In the genomic region with DNA sequence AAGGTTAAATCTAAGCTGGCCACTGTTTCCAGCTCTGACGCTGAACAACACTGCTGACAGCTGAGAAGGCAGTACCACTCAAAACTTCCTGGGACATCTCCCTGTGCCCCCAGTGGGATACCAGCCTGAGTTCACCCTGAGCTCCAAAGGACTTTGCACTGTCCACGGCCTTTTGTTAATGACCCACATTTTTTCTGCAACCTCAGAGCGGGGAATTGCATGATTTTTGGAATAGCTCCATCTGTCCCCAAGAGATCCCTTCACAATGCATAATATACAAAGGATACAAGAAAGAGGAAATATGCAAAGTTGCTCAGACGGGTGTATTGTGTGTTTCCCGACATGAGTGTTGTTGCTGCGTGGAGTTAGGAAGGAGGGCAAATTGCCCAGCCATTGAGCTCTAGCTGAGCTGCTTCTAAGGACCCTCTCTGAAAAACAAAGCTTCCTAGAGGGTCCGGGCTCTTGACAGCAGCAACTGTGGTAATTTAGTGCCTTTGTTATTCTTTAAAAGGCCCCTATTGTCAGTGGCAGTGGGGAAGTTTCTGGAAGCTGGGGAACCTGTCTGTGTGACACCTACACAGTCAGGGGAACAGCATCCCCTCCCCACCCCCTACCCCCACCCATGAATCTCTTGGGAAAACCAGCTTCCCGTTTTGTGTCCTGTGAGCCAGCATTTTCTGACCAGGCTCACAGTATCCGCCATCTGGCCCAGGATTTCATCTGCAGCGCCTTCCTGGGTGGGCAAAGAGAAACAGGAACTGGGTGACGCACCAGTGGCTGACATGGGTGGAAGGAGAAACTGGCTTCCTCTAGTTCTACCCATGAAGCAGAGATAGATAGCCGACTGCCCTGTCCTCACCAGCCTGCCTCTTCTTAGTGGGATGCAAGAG, we compare ENCODE assay signal across 9 mouse cellular contexts.
A peak's percentile ranks its signal among the peaks of the same experiment; 100 is the strongest.
DNase-seq lines count a peak whose midpoint lies in the region; ATAC-seq and TF ChIP-seq lines count a peak whose summit lies in the region.
"Had no signal": no experiment of that assay in that cellular context is flagged by ENCODE, and none has a peak within 500 bp of the region (broad histone marks: within the 10 kb centered on the region; RNA-seq: fewer than 3 reads in every experiment).

No protein-coding gene starts in this region.

- 40% methylated on average over 12 of the region's 12 CpGs for WGBS in hindbrain, embryonic 10.5 days
- WGBS in hindbrain, embryonic 11.5 days: 35% methylated on average over 12 of the region's 12 CpGs
- WGBS in heart, embryonic 16.5 days: 55% methylated on average over 12 of the region's 12 CpGs

- peak in 1 of 2 experiments; percentile 15; a peak in 1 of 4 replicates for TF ChIP-seq EP300 in MEL (IDR thresholded peaks at IDR 0.05; ENCODE audit: low read depth in 1 of 2, low read length in 2 of 2)

- peak overlapping the region; percentile 75 for H3K27ac ChIP-seq in hindbrain, embryonic 10.5 days
- no peak overlapping the region for H3K27ac ChIP-seq in hindbrain, embryonic 11.5 days (ENCODE audit: low read depth, low read length)
- 0 out of 2 replicates have a peak overlapping the region, but pooled peaks have one; percentile 1 for H3K27ac ChIP-seq in MEL (ENCODE audit: control insufficient read depth, low read depth, low read length)
- 0 out of 2 replicates have a peak overlapping the region, but pooled peaks have one; percentile 14 for H3K27ac ChIP-seq in heart, embryonic 16.5 days (ENCODE audit: low read length)
- H3K27ac ChIP-seq: neural tube, embryonic 12.5 days had no signal

- H3K4me1 ChIP-seq in hindbrain, embryonic 10.5 days (replicated peaks): peaks cover 22% of the 10 kb centered on the region
- H3K4me1 ChIP-seq in hindbrain, embryonic 11.5 days (replicated peaks; ENCODE audit: control insufficient read depth, insufficient read depth, low read length): peaks cover 3% of the 10 kb centered on the region
- peaks cover 2 to 14% of the 10 kb centered on the region in 2 experiments for H3K4me1 ChIP-seq in MEL (ENCODE audit: control insufficient read depth in 1 of 2, insufficient read depth in 2 of 2, low read length in 2 of 2)
- H3K4me1 ChIP-seq in heart, embryonic 16.5 days (ENCODE audit: control insufficient read depth, insufficient read depth, low read length): peaks cover 7% of the 10 kb centered on the region; the same call in 1 of the 2 replicates

- no peak for TF ChIP-seq RAD21 in MEL (IDR thresholded peaks at IDR 0.05; ENCODE audit: low read depth, low read length)

- ATAC-seq in hindbrain, embryonic 11.5 days (ENCODE audit: low FRiP score): no peak
- ATAC-seq in heart, embryonic 16.5 days (replicated peaks; ENCODE audit: extremely low read depth, insufficient read depth, low FRiP score): no peak
- ATAC-seq in frontal cortex, adult (ENCODE audit: low TSS enrichment): no peak

- TF ChIP-seq CTCF in MEL (IDR thresholded peaks at IDR 0.05 in 2 of 3, conservative IDR thresholded peaks at IDR 0.05 in 1 of 3; ENCODE audit: control insufficient read depth in 1 of 3, insufficient read depth in 1 of 3, low read depth in 2 of 3, low read length in 3 of 3, poor library complexity in 1 of 3, severe bottlenecking in 1 of 3): no peak

- no peaks in the 10 kb centered on the region; the same call in 1 of the 2 replicates for H3K27me3 ChIP-seq in hindbrain, embryonic 10.5 days (ENCODE audit: insufficient read depth, poor library complexity, severe bottlenecking)
- no peaks in the 10 kb centered on the region for H3K27me3 ChIP-seq in hindbrain, embryonic 11.5 days (ENCODE audit: control insufficient read depth, insufficient read depth, low read length)
- H3K27me3 ChIP-seq in MEL (ENCODE audit: control insufficient read depth in 1 of 2, insufficient read depth in 2 of 2, low read length in 2 of 2): no peaks in the 10 kb centered on the region
- H3K27me3 ChIP-seq in heart, embryonic 16.5 days (ENCODE audit: control insufficient read depth, insufficient read depth, low read length): no peaks in the 10 kb centered on the region
- H3K27me3 ChIP-seq: neural tube, embryonic 12.5 days had no signal

- no peak for TF ChIP-seq POLR2A in MEL (IDR thresholded peaks at IDR 0.05; ENCODE audit: control insufficient read depth in 1 of 2, insufficient read depth in 1 of 2, low read depth in 1 of 2, low read length in 2 of 2, poor library complexity in 1 of 2)

- no peak overlapping the region for H3K9ac ChIP-seq in hindbrain, embryonic 11.5 days (ENCODE audit: low read depth, low read length)
- no peak overlapping the region for H3K9ac ChIP-seq in MEL (ENCODE audit: control insufficient read depth, low read depth, low read length, poor library complexity, severe bottlenecking)
- H3K9ac ChIP-seq in heart, embryonic 16.5 days (ENCODE audit: low read length): no peak overlapping the region
- H3K9ac ChIP-seq: neural tube, embryonic 12.5 days had no signal

- no peak overlapping the region for H3K4me2 ChIP-seq in hindbrain, embryonic 11.5 days (replicated peaks; ENCODE audit: low read depth, low read length)
- no peak overlapping the region for H3K4me2 ChIP-seq in heart, embryonic 16.5 days (ENCODE audit: low read depth, low read length)
- H3K4me2 ChIP-seq: neural tube, embryonic 12.5 days had no signal

- no peak overlapping the region for H3K4me3 ChIP-seq in hindbrain, embryonic 10.5 days
- H3K4me3 ChIP-seq in hindbrain, embryonic 11.5 days (ENCODE audit: low read depth, low read length): no peak overlapping the region
- no peak overlapping the region for H3K4me3 ChIP-seq in MEL (ENCODE audit: control insufficient read depth in 1 of 2, insufficient read depth in 1 of 2, low read depth in 2 of 2, low read length in 2 of 2)
- H3K4me3 ChIP-seq in heart, embryonic 16.5 days (ENCODE audit: low read length): no peak overlapping the region
- H3K4me3 ChIP-seq: neural tube, embryonic 12.5 days had no signal

- no peak for DNase-seq in hindbrain, embryonic 10.5 days (ENCODE audit: low spot score)
- no peak for DNase-seq in hindbrain, embryonic 11.5 days (ENCODE audit: low spot score)
- DNase-seq in MEL (ENCODE audit: low read depth, low spot score): peak; percentile 53
- peak; percentile 30 for DNase-seq in mesoderm, embryonic 11.5 days (ENCODE audit: low read depth, low spot score)
- no peak for DNase-seq in adrenal gland, postnatal 10 days
- no peak for DNase-seq in layer of hippocampus, adult 18-20 months (ENCODE audit: low spot score in 2 of 2)

- H3K36me3 ChIP-seq in hindbrain, embryonic 10.5 days: no peaks in the 10 kb centered on the region
- no peaks in the 10 kb centered on the region for H3K36me3 ChIP-seq in hindbrain, embryonic 11.5 days (ENCODE audit: control insufficient read depth, insufficient read depth, low read length)
- H3K36me3 ChIP-seq in MEL (ENCODE audit: control insufficient read depth in 1 of 2, insufficient read depth in 2 of 2, low read length in 2 of 2): peaks cover 0 to 8% of the 10 kb centered on the region in 2 experiments; a peak in 2 of 4 replicates
- no peaks in the 10 kb centered on the region for H3K36me3 ChIP-seq in heart, embryonic 16.5 days (ENCODE audit: control insufficient read depth, insufficient read depth)
- H3K36me3 ChIP-seq: neural tube, embryonic 12.5 days had no signal

- peaks cover 2% of the 10 kb centered on the region; the same call in 1 of the 2 replicates for H3K79me2 ChIP-seq in MEL (ENCODE audit: control insufficient read depth, insufficient read depth, low read length, poor library complexity)

- no peaks in the 10 kb centered on the region for H3K9me3 ChIP-seq in hindbrain, embryonic 10.5 days
- no peaks in the 10 kb centered on the region for H3K9me3 ChIP-seq in hindbrain, embryonic 11.5 days (ENCODE audit: control insufficient read depth, low read length)
- H3K9me3 ChIP-seq in MEL (replicated peaks; ENCODE audit: insufficient read depth, low read length): no peaks in the 10 kb centered on the region
- H3K9me3 ChIP-seq in heart, embryonic 16.5 days (replicated peaks; ENCODE audit: control insufficient read depth, low read length): no peaks in the 10 kb centered on the region
- H3K9me3 ChIP-seq: neural tube, embryonic 12.5 days had no signal

TF ChIP-seq in MEL, 35 proteins besides CTCF, POLR2A, EP300 and RAD21:
- TF ChIP-seq USF1 (IDR thresholded peaks at IDR 0.05; ENCODE audit: low read depth, low read length): no peak
- no peak for TF ChIP-seq MAZ (IDR thresholded peaks at IDR 0.05; ENCODE audit: low read depth, low read length)
- no peak for TF ChIP-seq TBP (IDR thresholded peaks at IDR 0.05; ENCODE audit: low read depth, low read length)
- no peak for TF ChIP-seq ZMIZ1 (IDR thresholded peaks at IDR 0.05; ENCODE audit: low read depth, low read length)
- TF ChIP-seq ETS1 (IDR thresholded peaks at IDR 0.05; ENCODE audit: low read depth, low read length): peak; percentile 43; the same call in 1 of the 2 replicates
- TF ChIP-seq MYB (IDR thresholded peaks at IDR 0.05; ENCODE audit: low read depth, low read length): no peak
- no peak for TF ChIP-seq MEF2A (IDR thresholded peaks at IDR 0.05; ENCODE audit: extremely low read depth, insufficient replicate concordance, low read depth, low read length, poor library complexity, severe bottlenecking)
- TF ChIP-seq RCOR1 (IDR thresholded peaks at IDR 0.05; ENCODE audit: low read depth, low read length): peak; percentile 24; the same call in 1 of the 2 replicates
- TF ChIP-seq POLR2AphosphoS5 (IDR thresholded peaks at IDR 0.05; ENCODE audit: borderline replicate concordance, low read depth, low read length): no peak
- TF ChIP-seq MYC (IDR thresholded peaks at IDR 0.05; ENCODE audit: low read depth, low read length): no peak

Comparison
In these comparisons a context has a peak if more than half of its experiments do, and no peak if none do; other contexts are left out.
1. DNase-seq: peak in MEL (single experiment) and mesoderm, embryonic 11.5 days (single experiment); none in hindbrain, embryonic 10.5 days (single experiment), hindbrain, embryonic 11.5 days (single experiment), adrenal gland, postnatal 10 days (single experiment) and layer of hippocampus, adult 18-20 months (0 of 2).